Mouse (Mus musculus) liver, postnatal 0 days (tissue): ENCODE data around the gene Neu1.
"Not testable (repeated sequence)": the region's sequence is repeated elsewhere in the genome, so short reads cannot be mapped to it uniquely, and the experiment has no call there.

Source experiments
- CTCF ChIP-seq: sonication (generic); IDR thresholded peaks from 2 replicates; pipeline ENCODE4 v1.5.1; 2016; ENCODE audit warnings: antibody characterized with exemption, low read depth
- EP300 ChIP-seq: IDR thresholded peaks from 2 replicates; pipeline ENCODE4 v1.6.1; 2016; ENCODE audit warnings: antibody characterized with exemption, low read depth, mild to moderate bottlenecking

DNA sequence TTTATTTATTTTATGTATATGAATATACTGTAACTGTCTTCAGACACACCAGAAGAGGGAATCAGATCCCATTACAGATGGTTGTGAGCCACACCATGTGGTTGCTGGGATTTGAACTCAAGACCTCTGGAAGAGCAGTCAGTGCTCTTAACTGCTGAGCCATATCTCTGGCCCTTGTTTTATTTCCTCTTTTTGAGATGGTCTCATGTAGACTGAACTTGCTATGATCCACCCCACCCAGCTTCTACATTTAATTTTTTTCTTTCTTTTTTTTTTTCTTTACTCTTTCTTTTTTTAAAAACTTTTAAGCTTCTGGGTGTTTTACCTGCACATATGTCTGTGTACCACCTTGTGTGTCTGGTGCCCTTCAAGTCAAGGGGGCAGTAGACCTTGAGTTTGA is 30.2 kb upstream of the Neu1 start:
- not testable (repeated sequence) for TF ChIP-seq CTCF, EP300
